Mouse (Mus musculus) erythroblast, embryonic 14.5 days (primary cell): ENCODE results near the gene Psmd8. TPM values are rescaled to one million over a fixed set of nuclear protein-coding genes. Genes with fewer than 3 reads are reported as not detected.
"Not testable (repeated sequence)": the region's sequence is repeated elsewhere in the genome, so short reads cannot be mapped to it uniquely, and the experiment has no call there.

Source experiments
- H3K27me3 ChIP-seq: 2 replicates; pipeline ENCODE4 v1.6.1; 2012; ENCODE audit warnings: inconsistent platforms; ENCODE audit not compliant: control insufficient read depth
- H3K36me3 ChIP-seq: 2 replicates; pipeline ENCODE4 v1.6.1; 2012; ENCODE audit warnings: mild to moderate bottlenecking, inconsistent platforms; ENCODE audit not compliant: control insufficient read depth
- H3K4me1 ChIP-seq: 2 replicates; pipeline ENCODE4 v1.6.1; 2012; ENCODE audit warnings: inconsistent platforms; ENCODE audit not compliant: control insufficient read depth
- H3K4me3 ChIP-seq: replicated peaks from 2 replicates; pipeline ENCODE3; 2012; ENCODE audit warnings: moderate library complexity, mild to moderate bottlenecking, inconsistent platforms
- H3K9me3 ChIP-seq: 2 replicates; pipeline ENCODE4 v1.6.1; 2012; ENCODE audit warnings: low read length, inconsistent platforms, mixed read lengths; ENCODE audit not compliant: control insufficient read depth
- GATA1 ChIP-seq: IDR thresholded peaks from 2 replicates; pipeline ENCODE4 v1.6.1; 2012; ENCODE audit warnings: low read length, inconsistent platforms, mixed read lengths
- TAL1 ChIP-seq: IDR thresholded peaks from 3 replicates; pipeline ENCODE4 v1.6.1; 2012; ENCODE audit warnings: low read length, inconsistent platforms, mixed read lengths
- polyA plus RNA-seq: library from polyadenylated mRNA; stranded (reverse); fragments of >175 nt; gene quantifications from 2 replicates; pipeline ENCODE4 v1.2.3, GENCODE M21; 2012

Psmd8 gene
- polyA plus RNA-seq, 1 experiment = 15.7 TPM

GRCm38 (mm10) chr7:29148771-29149170 is 31.7 kb downstream of the Psmd8 start:
- TF ChIP-seq TAL1 = no peak
- TF ChIP-seq GATA1 = no peak
- Histone ChIP-seq H3K4me3 (no peak overlapping the region), H3K9me3 (no peaks in the 10 kb centered on the region; the same call in 1 of the 2 replicates), H3K4me1 (no peaks in the 10 kb centered on the region; the same call in 1 of the 2 replicates), H3K36me3 (no peaks in the 10 kb centered on the region), H3K27me3 (no peaks in the 10 kb centered on the region; the same call in none of the 2 replicates)

- H3K36me3 ChIP-seq = no peaks in the 10 kb centered on the region
- H3K4me1 ChIP-seq = no peaks in the 10 kb centered on the region
- H3K4me3 ChIP-seq = no peak overlapping the region
- TF ChIP-seq GATA1 (no peak), TAL1 (no peak)
- no peaks in the 10 kb centered on the region; the same call in none of the 2 replicates for H3K27me3 ChIP-seq
- no peaks in the 10 kb centered on the region for H3K9me3 ChIP-seq
Observed at GRCm38 (mm10) chr7:29146625-29147367, 33.7 kb downstream of the Psmd8 start.

GRCm38 (mm10) chr7:29144006-29144405 is 36.5 kb downstream of the Psmd8 start:
- H3K9me3 ChIP-seq = no peaks in the 10 kb centered on the region
- H3K4me3 ChIP-seq = no peak overlapping the region
- TF ChIP-seq GATA1 (no peak), TAL1 (no peak)
- H3K27me3 ChIP-seq = no peaks in the 10 kb centered on the region; the same call in 1 of the 2 replicates
- H3K36me3 ChIP-seq = no peaks in the 10 kb centered on the region
- no peaks in the 10 kb centered on the region for H3K4me1 ChIP-seq

- Histone ChIP-seq H3K9me3 (no peaks in the 10 kb centered on the region), H3K4me1 (no peaks in the 10 kb centered on the region), H3K4me3 (no peak overlapping the region), H3K36me3 (no peaks in the 10 kb centered on the region), H3K27me3 (peaks cover 5% of the 10 kb centered on the region)
- TF ChIP-seq GATA1 (no peak), TAL1 (no peak)
Observed at GRCm38 (mm10) chr7:29141416-29141815, 39.1 kb downstream of the Psmd8 start.

- not testable (repeated sequence) for H3K36me3 ChIP-seq, H3K4me1 ChIP-seq, H3K4me3 ChIP-seq, H3K9me3 ChIP-seq
- H3K27me3 ChIP-seq = peaks cover 16% of the 10 kb centered on the region
Observed at GRCm38 (mm10) chr7:29139237-29139636, 41.3 kb downstream of the Psmd8 start.

GRCm38 (mm10) chr7:29137429-29137828 is 43.1 kb downstream of the Psmd8 start:
- H3K9me3 ChIP-seq = no peaks in the 10 kb centered on the region
- peaks cover 16% of the 10 kb centered on the region for H3K27me3 ChIP-seq
- no peaks in the 10 kb centered on the region for H3K36me3 ChIP-seq

GRCm38 (mm10) chr7:29134693-29135386 is 45.7 kb downstream of the Psmd8 start, which contains the start of gene Rasgrp4:
Rasgrp4 (plus strand) TSS chr7:29134851.
- TF ChIP-seq TAL1 = no peak
- no peak for TF ChIP-seq GATA1
- Histone ChIP-seq H3K36me3 (no peaks in the 10 kb centered on the region), H3K9me3 (no peaks in the 10 kb centered on the region), H3K4me1 (no peaks in the 10 kb centered on the region), H3K27me3 (peaks cover 16% of the 10 kb centered on the region), H3K4me3 (no peak within 1 kb of the TSS)

More at GRCm38 (mm10) chr7:29137429-29137828, 43.1 kb downstream of the Psmd8 start:
- H3K4me3 ChIP-seq = no peak overlapping the region
- no peak for TF ChIP-seq GATA1
- no peaks in the 10 kb centered on the region for H3K4me1 ChIP-seq

GRCm38 (mm10) chr7:29134230-29134629 is 46.3 kb downstream of the Psmd8 start:
- Histone ChIP-seq H3K27me3 (peaks cover 16% of the 10 kb centered on the region), H3K4me3 (no peak overlapping the region), H3K9me3 (no peaks in the 10 kb centered on the region), H3K36me3 (no peaks in the 10 kb centered on the region), H3K4me1 (no peaks in the 10 kb centered on the region)
- no peak for TF ChIP-seq TAL1
- TF ChIP-seq GATA1 = no peak

GRCm38 (mm10) chr7:29128725-29129124 is 51.8 kb downstream of the Psmd8 start:
- no peaks in the 10 kb centered on the region for H3K9me3 ChIP-seq
- H3K4me3 ChIP-seq = no peak overlapping the region
- H3K4me1 ChIP-seq = peaks cover 22% of the 10 kb centered on the region
- no peaks in the 10 kb centered on the region for H3K36me3 ChIP-seq
- TF ChIP-seq TAL1 (no peak), GATA1 (no peak)
- peaks cover 3% of the 10 kb centered on the region; the same call in 1 of the 2 replicates for H3K27me3 ChIP-seq
